Mouse (Mus musculus) G1E (cell line): ENCODE measurements around the gene B430306N03Rik.

ENCODE experiments used
- CTCF ChIP-seq: IDR thresholded peaks from 2 replicates; pipeline ENCODE4 v1.5.1; 2012; ENCODE audit warnings: low read depth, low read length, inconsistent platforms, mixed read lengths
- TAL1 ChIP-seq: conservative IDR thresholded peaks from 2 replicates; pipeline ENCODE4 v1.6.1; 2012; ENCODE audit warnings: low read depth, low read length, inconsistent platforms, mixed read lengths

DNA sequence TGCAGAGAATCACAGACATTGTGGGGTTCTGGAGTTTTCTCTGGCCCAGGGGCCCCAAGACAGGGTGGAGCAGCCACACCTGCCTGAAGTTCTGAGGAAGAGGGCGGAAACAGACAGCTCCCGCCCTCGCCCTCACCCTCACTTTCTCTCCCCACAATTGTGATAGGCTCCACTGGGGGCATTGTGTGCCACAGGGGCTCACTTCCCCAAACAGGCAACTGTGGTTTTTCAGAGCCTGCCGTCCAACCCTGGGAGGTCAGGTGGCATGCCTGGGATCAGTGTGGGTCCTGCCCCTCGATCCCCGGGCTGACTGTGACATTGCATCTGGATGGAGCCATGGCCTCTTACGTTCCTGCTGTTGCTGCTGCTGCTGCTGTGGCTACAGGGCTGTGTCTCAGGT lies 15.7 kb upstream of the B430306N03Rik start:
- TF ChIP-seq CTCF (no peak), TAL1 (no peak)
